Mouse (Mus musculus) lung, embryonic 16.5 days (tissue): ENCODE data around the gene Tenm2. TPM values are rescaled to one million over a fixed set of nuclear protein-coding genes. Genes with fewer than 3 reads are reported as not detected.

Experiments used
- ATAC-seq: fragments of 200-750 bp; cut with Nextera tagmentation; 2 replicates; pipeline ENCODE4 v1.8.0; 2017; ENCODE audit warnings: low read depth, mild to moderate bottlenecking, moderate library complexity
- H3K27ac ChIP-seq: fragments of 300-500 bp; sonication (generic); 2 replicates; pipeline ENCODE4 v1.5.1; 2014; ENCODE audit warnings: mild to moderate bottlenecking, control low read depth, low read length
- H3K27me3 ChIP-seq: fragments of 300-500 bp; sonication (generic); 2 replicates; pipeline ENCODE4 v1.6.1; 2014; ENCODE audit warnings: low read depth, low read length, mixed read lengths; ENCODE audit not compliant: control insufficient read depth, insufficient read depth
- H3K36me3 ChIP-seq: fragments of 300-500 bp; sonication (generic); 2 replicates; pipeline ENCODE4 v1.6.1; 2014; ENCODE audit warnings: low read length; ENCODE audit not compliant: control insufficient read depth, insufficient read depth
- H3K4me1 ChIP-seq: fragments of 300-500 bp; sonication (generic); replicated peaks from 2 replicates; pipeline ENCODE4 v1.6.1; 2014; ENCODE audit warnings: low read length, mixed read lengths; ENCODE audit not compliant: control insufficient read depth, insufficient read depth
- H3K4me2 ChIP-seq: fragments of 300-500 bp; sonication (generic); 2 replicates; pipeline ENCODE4 v1.6.1; 2014; ENCODE audit warnings: low read depth, low read length, control low read depth
- H3K4me3 ChIP-seq: fragments of 300-500 bp; sonication (generic); 2 replicates; pipeline ENCODE4 v1.5.1; 2014; ENCODE audit warnings: mild to moderate bottlenecking, low read length, control low read depth
- H3K9ac ChIP-seq: fragments of 300-500 bp; sonication (generic); 2 replicates; pipeline ENCODE4 v1.6.1; 2014; ENCODE audit warnings: low read length, control low read depth
- H3K9me3 ChIP-seq: fragments of 300-500 bp; sonication (generic); 2 replicates; pipeline ENCODE4 v1.6.1; 2016; ENCODE audit warnings: low read length; ENCODE audit not compliant: control insufficient read depth
- WGBS: fragments of 180-500 bp; shearing (Covaris S2); extraction: QIAGEN DNeasy Blood & Tissue Kit; methylation state at CpG from one replicate; pipeline ENCODE4 v1.1.7; 2014; 5-methylcytosine and 5-hydroxymethylcytosine counted together
- polyA plus RNA-seq: library from polyadenylated mRNA; unstranded; fragments of >200 nt; fragmentation: Nextera tagmentation; extraction: Ambion mirVana; gene quantifications from 2 replicates; pipeline ENCODE4 v1.2.1, GENCODE M21; 2015

Gene Tenm2
- polyA plus RNA-seq, 1 experiment from 2014 or later: 0.24 TPM

- 84% methylated on average over 6 of the region's 6 CpGs for WGBS
- Histone ChIP-seq H3K27ac (no peak overlapping the region), H3K9me3 (no peaks in the 10 kb centered on the region), H3K36me3 (no peaks in the 10 kb centered on the region), H3K9ac (no peak overlapping the region), H3K4me2 (no peak overlapping the region), H3K4me1 (no peaks in the 10 kb centered on the region), H3K4me3 (no peak overlapping the region), H3K27me3 (no peaks in the 10 kb centered on the region)
- ATAC-seq: no peak
Observed at GRCm38 (mm10) chr11:36307276-36307675, 928.5 kb downstream of the Tenm2 start.

- H3K4me1 ChIP-seq: no peaks in the 10 kb centered on the region
- no peaks in the 10 kb centered on the region for H3K9me3 ChIP-seq
- 51% methylated on average over 10 of the region's 10 CpGs for WGBS
- ATAC-seq: no peak
- H3K27me3 ChIP-seq: no peaks in the 10 kb centered on the region
- no peak overlapping the region for H3K4me2 ChIP-seq
- no peak overlapping the region for H3K27ac ChIP-seq
- H3K9ac ChIP-seq: no peak overlapping the region
- H3K4me3 ChIP-seq: no peak overlapping the region
- H3K36me3 ChIP-seq: no peaks in the 10 kb centered on the region
Observed at GRCm38 (mm10) chr11:36305348-36305950, 930.3 kb downstream of the Tenm2 start.

- WGBS: 83% methylated on average over 2 of the region's 2 CpGs
- Histone ChIP-seq H3K36me3 (no peaks in the 10 kb centered on the region), H3K27me3 (no peaks in the 10 kb centered on the region), H3K4me3 (no peak overlapping the region), H3K27ac (no peak overlapping the region), H3K9me3 (no peaks in the 10 kb centered on the region), H3K9ac (no peak overlapping the region), H3K4me1 (no peaks in the 10 kb centered on the region), H3K4me2 (no peak overlapping the region)
- no peak for ATAC-seq
Observed at GRCm38 (mm10) chr11:36302913-36303371, 932.8 kb downstream of the Tenm2 start.

- no peak for ATAC-seq
- Histone ChIP-seq H3K9ac (no peak overlapping the region), H3K4me1 (no peaks in the 10 kb centered on the region), H3K9me3 (no peaks in the 10 kb centered on the region), H3K27ac (no peak overlapping the region), H3K4me3 (no peak overlapping the region), H3K27me3 (no peaks in the 10 kb centered on the region), H3K36me3 (no peaks in the 10 kb centered on the region), H3K4me2 (no peak overlapping the region)
- whole genome bisulfite sequencing: 53% methylated on average over 7 of the region's 7 CpGs
Observed at GRCm38 (mm10) chr11:36302096-36302495, 933.7 kb downstream of the Tenm2 start.

- Histone ChIP-seq H3K9me3 (no peaks in the 10 kb centered on the region), H3K36me3 (no peaks in the 10 kb centered on the region), H3K4me1 (no peaks in the 10 kb centered on the region), H3K4me2 (no peak overlapping the region), H3K27ac (no peak overlapping the region), H3K9ac (no peak overlapping the region), H3K27me3 (no peaks in the 10 kb centered on the region), H3K4me3 (no peak overlapping the region)
- 52% methylated on average over 3 of the region's 3 CpGs for WGBS
- no peak for ATAC-seq
Observed at GRCm38 (mm10) chr11:36296568-36296967, 939.2 kb downstream of the Tenm2 start.

GRCm38 (mm10) chr11:36292206-36292605 lies 943.6 kb downstream of the Tenm2 start:
- H3K27me3 ChIP-seq: peaks cover 6% of the 10 kb centered on the region
- no peak overlapping the region for H3K9ac ChIP-seq
- no peaks in the 10 kb centered on the region for H3K36me3 ChIP-seq
- H3K4me3 ChIP-seq: no peak overlapping the region
- 26% methylated on average over 6 of the region's 6 CpGs for WGBS
- no peaks in the 10 kb centered on the region for H3K4me1 ChIP-seq
- H3K27ac ChIP-seq: no peak overlapping the region
- H3K9me3 ChIP-seq: no peaks in the 10 kb centered on the region
- ATAC-seq: no peak
- H3K4me2 ChIP-seq: no peak overlapping the region

- Histone ChIP-seq H3K27me3 (peaks cover 16% of the 10 kb centered on the region), H3K9me3 (no peaks in the 10 kb centered on the region), H3K4me2 (no peak overlapping the region), H3K9ac (no peak overlapping the region), H3K4me3 (no peak overlapping the region), H3K27ac (no peak overlapping the region), H3K4me1 (no peaks in the 10 kb centered on the region), H3K36me3 (no peaks in the 10 kb centered on the region)
- 81% methylated on average over 6 of the region's 6 CpGs for WGBS
- no peak for ATAC-seq
Observed at GRCm38 (mm10) chr11:36286246-36286645, 949.5 kb downstream of the Tenm2 start.

- no peaks in the 10 kb centered on the region for H3K9me3 ChIP-seq
- peaks cover 38% of the 10 kb centered on the region for H3K27me3 ChIP-seq
- no peaks in the 10 kb centered on the region for H3K4me1 ChIP-seq
- no peaks in the 10 kb centered on the region for H3K36me3 ChIP-seq
- H3K27ac ChIP-seq: no peak overlapping the region
- ATAC-seq: no peak
- no peak overlapping the region for H3K9ac ChIP-seq
- H3K4me3 ChIP-seq: no peak overlapping the region
- no peak overlapping the region for H3K4me2 ChIP-seq
- 80% methylated on average over 7 of the region's 7 CpGs for WGBS
Observed at GRCm38 (mm10) chr11:36280533-36280932, 955.2 kb downstream of the Tenm2 start.

GRCm38 (mm10) chr11:36277903-36278215 lies 957.9 kb downstream of the Tenm2 start:
- Histone ChIP-seq H3K36me3 (no peaks in the 10 kb centered on the region), H3K9me3 (no peaks in the 10 kb centered on the region), H3K4me3 (no peak overlapping the region), H3K4me2 (no peak overlapping the region), H3K27ac (no peak overlapping the region), H3K27me3 (peaks cover 46% of the 10 kb centered on the region), H3K4me1 (no peaks in the 10 kb centered on the region), H3K9ac (no peak overlapping the region)
- no peak for ATAC-seq
- WGBS: 79% methylated on average over 9 of the region's 9 CpGs
